Mouse (Mus musculus) C2C12 (cell line): ENCODE data around the gene Pdcd1lg2.

ENCODE experiments used
- CTCF ChIP-seq: IDR thresholded peaks from one replicate; pipeline ENCODE4 v1.5.1; 2011; ENCODE audit not compliant: control insufficient read depth, insufficient read depth, insufficient read length
- MAX ChIP-seq: IDR thresholded peaks from one replicate; pipeline ENCODE4 v1.6.1; 2011; ENCODE audit warnings: mild to moderate bottlenecking, control low read depth

DNA sequence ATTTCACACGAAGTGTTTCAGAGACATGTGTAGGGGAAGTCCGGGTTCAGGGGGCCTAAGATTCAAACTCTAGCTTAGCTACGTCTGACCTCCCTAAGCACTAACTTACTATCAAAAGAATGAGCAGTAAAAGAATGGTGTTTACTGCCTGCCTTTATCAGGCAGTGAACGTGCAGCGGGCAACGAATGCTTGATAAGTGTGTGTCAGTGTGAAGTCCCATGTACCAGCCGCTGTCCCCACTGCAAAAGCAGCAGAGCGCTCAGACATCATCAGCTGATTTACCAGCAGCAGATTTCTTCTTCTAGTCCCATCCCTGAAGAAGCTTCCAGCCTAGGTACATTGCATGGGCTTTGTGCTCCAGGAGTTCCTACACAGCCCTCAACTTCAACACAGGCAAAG, 61.7 kb downstream of the Pdcd1lg2 start:
- TF ChIP-seq CTCF (no peak), MAX (no peak)
